Mouse (Mus musculus) lung, postnatal 0 days (tissue): ENCODE measurements around the gene Kcnk2.

Source experiments
- CTCF ChIP-seq: IDR thresholded peaks from 2 replicates; pipeline ENCODE4 v1.5.1; 2016; ENCODE audit warnings: antibody characterized with exemption, mild to moderate bottlenecking
- EP300 ChIP-seq: IDR thresholded peaks from 2 replicates; pipeline ENCODE4 v1.6.1; 2016; ENCODE audit warnings: antibody characterized with exemption, mild to moderate bottlenecking, control low read depth

DNA sequence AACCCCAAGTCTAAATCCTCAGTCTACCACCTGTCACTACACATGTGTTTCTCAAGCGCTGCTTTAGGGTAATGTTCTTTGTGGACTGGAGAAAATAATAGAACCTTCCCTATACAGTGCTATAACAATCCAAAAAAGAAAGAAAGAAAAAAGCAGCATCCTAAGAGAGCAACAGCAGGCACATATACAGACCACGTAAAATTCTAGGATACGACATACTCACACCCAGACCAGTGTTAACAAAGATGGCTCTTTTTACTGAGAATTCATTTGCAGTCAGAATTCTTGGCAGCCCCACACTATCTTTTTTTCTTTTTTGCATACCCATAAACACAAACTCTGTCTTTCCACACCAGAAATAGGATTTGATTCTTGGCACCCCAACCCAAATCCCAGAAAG lies 187.6 kb downstream of the Kcnk2 start:
- no peak for TF ChIP-seq EP300
- no peak for TF ChIP-seq CTCF
